Mouse (Mus musculus) midbrain, embryonic 12.5 days (tissue): ENCODE data around the gene Mmrn2. TPM values are rescaled to one million over a fixed set of nuclear protein-coding genes. Genes with fewer than 3 reads are reported as not detected.
A peak's percentile ranks its signal among the peaks of the same experiment; 100 is the strongest.

Source experiments
- ATAC-seq: fragments of 200-750 bp; cut with Nextera tagmentation; 2 replicates; pipeline ENCODE4 v1.8.0; 2017; ENCODE audit warnings: low read depth, moderate TSS enrichment, moderate library complexity; ENCODE audit not compliant: low FRiP score
- H3K27ac ChIP-seq: fragments of 300-500 bp; sonication (generic); replicated peaks from 2 replicates; pipeline ENCODE4 v1.5.1; 2016; ENCODE audit warnings: mild to moderate bottlenecking
- H3K27me3 ChIP-seq: fragments of 300-500 bp; sonication (generic); 2 replicates; pipeline ENCODE4 v1.6.1; 2016; ENCODE audit warnings: mild to moderate bottlenecking
- H3K36me3 ChIP-seq: fragments of 300-500 bp; sonication (generic); 2 replicates; pipeline ENCODE4 v1.6.1; 2016
- H3K4me1 ChIP-seq: fragments of 300-500 bp; sonication (generic); 2 replicates; pipeline ENCODE4 v1.6.1; 2016
- H3K4me2 ChIP-seq: fragments of 300-500 bp; sonication (generic); replicated peaks from 2 replicates; pipeline ENCODE4 v1.6.1; 2016; ENCODE audit warnings: mild to moderate bottlenecking, moderate library complexity
- H3K4me3 ChIP-seq: fragments of 300-500 bp; sonication (generic); 2 replicates; pipeline ENCODE4 v1.5.1; 2016; ENCODE audit warnings: mild to moderate bottlenecking
- H3K9ac ChIP-seq: fragments of 300-500 bp; sonication (generic); replicated peaks from 2 replicates; pipeline ENCODE4 v1.6.1; 2016; ENCODE audit warnings: mild to moderate bottlenecking, moderate library complexity
- H3K9me3 ChIP-seq: fragments of 300-500 bp; sonication (generic); 2 replicates; pipeline ENCODE4 v1.6.1; 2016; ENCODE audit warnings: mild to moderate bottlenecking
- WGBS: fragments of 180-500 bp; shearing (Covaris S2); methylation state at CpG from one replicate; pipeline ENCODE4 v1.1.7; 2016; 5-methylcytosine and 5-hydroxymethylcytosine counted together
- polyA plus RNA-seq: library from polyadenylated mRNA; unstranded; fragments of >200 nt; fragmentation: Nextera tagmentation; extraction: Ambion mirVana; gene quantifications from 2 replicates; pipeline ENCODE4 v1.2.1, GENCODE M21; 2016

The Mmrn2 gene
- polyA plus RNA-seq, 1 experiment from 2014 or later = 6.8 TPM

GRCm38 (mm10) chr14:34449807-34450206 lies 74.5 kb downstream of the Mmrn2 start:
- 51% methylated on average over 9 of the region's 9 CpGs for WGBS
- no peak overlapping the region for H3K4me3 ChIP-seq
- ATAC-seq = no peak
- H3K9ac ChIP-seq = no peak overlapping the region
- H3K9me3 ChIP-seq = no peaks in the 10 kb centered on the region
- H3K4me2 ChIP-seq = no peak overlapping the region
- H3K27ac ChIP-seq = no peak overlapping the region
- peaks cover 17% of the 10 kb centered on the region for H3K4me1 ChIP-seq
- peaks cover 17% of the 10 kb centered on the region for H3K36me3 ChIP-seq
- H3K27me3 ChIP-seq = no peaks in the 10 kb centered on the region

- Histone ChIP-seq H3K4me2 (no peak overlapping the region), H3K9ac (no peak overlapping the region), H3K36me3 (peaks cover 17% of the 10 kb centered on the region), H3K27ac (no peak overlapping the region), H3K4me1 (peaks cover 19% of the 10 kb centered on the region), H3K4me3 (no peak overlapping the region), H3K27me3 (no peaks in the 10 kb centered on the region), H3K9me3 (no peaks in the 10 kb centered on the region)
- ATAC-seq = no peak
- WGBS = 96% methylated on average over 5 of the region's 5 CpGs
Measured at GRCm38 (mm10) chr14:34450451-34450850, 75.2 kb downstream of the Mmrn2 start.

- no peaks in the 10 kb centered on the region for H3K9me3 ChIP-seq
- no peaks in the 10 kb centered on the region for H3K27me3 ChIP-seq
- peaks cover 7% of the 10 kb centered on the region for H3K36me3 ChIP-seq
- H3K4me3 ChIP-seq = no peak overlapping the region
- peaks cover 19% of the 10 kb centered on the region for H3K4me1 ChIP-seq
- no peak overlapping the region for H3K4me2 ChIP-seq
- no peak overlapping the region for H3K27ac ChIP-seq
- ATAC-seq = no peak
- H3K9ac ChIP-seq = no peak overlapping the region
Measured at GRCm38 (mm10) chr14:34451872-34452271, 76.6 kb downstream of the Mmrn2 start.

- no peaks in the 10 kb centered on the region for H3K27me3 ChIP-seq
- H3K9ac ChIP-seq = no peak overlapping the region
- peak overlapping the region; percentile 78 for H3K27ac ChIP-seq
- no peaks in the 10 kb centered on the region for H3K9me3 ChIP-seq
- H3K36me3 ChIP-seq = peaks cover 4% of the 10 kb centered on the region; the same call in 1 of the 2 replicates
- peak; percentile 86 for ATAC-seq
- peaks cover 19% of the 10 kb centered on the region for H3K4me1 ChIP-seq
- 0 out of 2 replicates have a peak overlapping the region, but pooled peaks have one; percentile 16 for H3K4me2 ChIP-seq
- H3K4me3 ChIP-seq = no peak overlapping the region
- WGBS = 5% methylated on average over 6 of the region's 6 CpGs
Measured at GRCm38 (mm10) chr14:34453648-34454047, 78.4 kb downstream of the Mmrn2 start.

Other genes starting within 250 kb of the Mmrn2 start
- gene Npy4r, start 223.0 kb upstream of the Mmrn2 start, polyA plus RNA-seq = not detected in 2 replicates
- 3.1 and 3.5 TPM in 2 replicates for gene Gprin2, start 173.8 kb upstream of the Mmrn2 start, polyA plus RNA-seq
- gene Syt15, start 155.9 kb upstream of the Mmrn2 start, polyA plus RNA-seq = 0.46 and 0.52 TPM in 2 replicates
- 7.8 and 7.9 TPM in 2 replicates for gene Shld2, start 65.0 kb upstream of the Mmrn2 start, polyA plus RNA-seq
- gene Glud1, start 64.7 kb upstream of the Mmrn2 start, polyA plus RNA-seq = 96.3 and 107 TPM in 2 replicates
- gene Fam25c, start 20.0 kb upstream of the Mmrn2 start, polyA plus RNA-seq = not detected in 2 replicates
- 50.9 and 63.4 TPM in 2 replicates for gene Sncg, start 676 bp upstream of the Mmrn2 start, polyA plus RNA-seq
- 43.3 and 44.1 TPM in 2 replicates for gene Bmpr1a, start 127.9 kb downstream of the Mmrn2 start, polyA plus RNA-seq
- gene 9230112D13Rik, start 147.3 kb downstream of the Mmrn2 start, polyA plus RNA-seq = not detected in 2 replicates
- 0.13 and 0.16 TPM in 2 replicates for gene Ldb3, start 213.2 kb downstream of the Mmrn2 start, polyA plus RNA-seq
- 0.51 TPM in 1 of 2 replicates, not detected in the other for gene Opn4, start 224.7 kb downstream of the Mmrn2 start, polyA plus RNA-seq